Mouse (Mus musculus): ENCODE data around the gene Gngt2.

- peak; percentile 67; the same call in 1 of the 2 replicates for TF ChIP-seq CTCF (IDR thresholded peaks at IDR 0.05; ENCODE audit: borderline replicate concordance, control insufficient read depth, extremely low read depth, insufficient read depth, low read length, poor library complexity)
- TF ChIP-seq POLR2A (IDR thresholded peaks at IDR 0.05; ENCODE audit: control insufficient read depth, extremely low read depth, insufficient read depth, low read length, poor library complexity): no peak
Observed at GRCm38 (mm10) chr11:95853684-95854083, 16.7 kb downstream of the Gngt2 start.

All from thymus, adult 2 months (tissue).